Mouse (Mus musculus) ES-E14 (cell line): ENCODE measurements around the gene Gal3st2. TPM values are rescaled to one million over a fixed set of nuclear protein-coding genes. Genes with fewer than 3 reads are reported as not detected.
"Not testable (repeated sequence)": the region's sequence is repeated elsewhere in the genome, so short reads cannot be mapped to it uniquely, and the experiment has no call there.

Source experiments
- DNase-seq: peaks from one replicate; pipeline ENCODE4 v3.0.0-alpha.2; 2013; ENCODE audit warnings: low read depth, low spot score
- H3K27ac ChIP-seq: 2 replicates; pipeline ENCODE4 v1.5.1; 2012; ENCODE audit warnings: low read depth, mild to moderate bottlenecking, low read length, moderate library complexity, mixed read lengths; ENCODE audit not compliant: poor library complexity, insufficient read depth, severe bottlenecking
- H3K36me3 ChIP-seq: 2 replicates; pipeline ENCODE4 v1.6.1; 2012; ENCODE audit warnings: mild to moderate bottlenecking, low read length, moderate library complexity, mixed read lengths; ENCODE audit not compliant: control insufficient read depth, poor library complexity, insufficient read depth, severe bottlenecking
- H3K4me1 ChIP-seq, 2 experiments: fragments of 150-350 bp in 1 of 2; sonication (generic) in 1 of 2; 2 replicates each; pipeline ENCODE4 v1.6.1; 2012; ENCODE audit warnings: low read length in 2 of 2, mild to moderate bottlenecking in 1 of 2, mixed read lengths in 1 of 2; ENCODE audit not compliant: control insufficient read depth in 2 of 2, insufficient read depth in 2 of 2, poor library complexity in 1 of 2
- H3K4me3 ChIP-seq, 2 experiments: fragments of 150-350 bp in 1 of 2; sonication (generic) in 1 of 2; 2 replicates each; pipeline ENCODE4 v1.5.1; 2012; ENCODE audit warnings: low read length in 2 of 2, low read depth in 1 of 2, mild to moderate bottlenecking in 1 of 2, mixed read lengths in 1 of 2; ENCODE audit not compliant: insufficient read depth in 1 of 2, poor library complexity in 1 of 2, severe bottlenecking in 1 of 2
- H3K9ac ChIP-seq: 2 replicates; pipeline ENCODE4 v1.6.1; 2012; ENCODE audit warnings: low read depth, mild to moderate bottlenecking, low read length, mixed read lengths; ENCODE audit not compliant: poor library complexity, insufficient read depth, severe bottlenecking
- H3K9me3 ChIP-seq: fragments of 150-350 bp; sonication (generic); 2 replicates; pipeline ENCODE4 v1.6.1; 2012; ENCODE audit warnings: low read depth, mild to moderate bottlenecking, low read length; ENCODE audit not compliant: control insufficient read depth, insufficient read depth
- CHD2 ChIP-seq: IDR thresholded peaks from 2 replicates; pipeline ENCODE4 v1.6.1; 2014; ENCODE audit warnings: mild to moderate bottlenecking, low read depth, low read length, inconsistent platforms
- HCFC1 ChIP-seq: IDR thresholded peaks from 2 replicates; pipeline ENCODE4 v1.6.1; 2012; ENCODE audit warnings: low read length, inconsistent platforms, borderline replicate concordance; ENCODE audit not compliant: insufficient read depth
- MAFK ChIP-seq: IDR thresholded peaks from 2 replicates; pipeline ENCODE4 v1.6.1; 2014; ENCODE audit warnings: mild to moderate bottlenecking, low read depth, low read length, inconsistent platforms; ENCODE audit not compliant: insufficient read depth
- ZC3H11A ChIP-seq: IDR thresholded peaks from 2 replicates; pipeline ENCODE4 v1.6.1; 2012; ENCODE audit warnings: low read depth, mild to moderate bottlenecking, inconsistent platforms, low read length, borderline replicate concordance
- ZNF384 ChIP-seq: IDR thresholded peaks from 2 replicates; pipeline ENCODE4 v1.6.1; 2012; ENCODE audit warnings: low read depth, low read length, inconsistent platforms
- in situ Hi-C, 2 experiments: fragments of 600-800 bp; cut with MboI; formaldehyde crosslinking; loops; one replicate each; pipeline ENCODE4 v1.15.1; 2025; ENCODE audit warnings: low sequenced_read_pairs in 2 of 2, inconsistent platforms in 1 of 2; ENCODE audit not compliant: unreplicated experiment in 2 of 2
- total RNA-seq: library from RNA; depleted of rRNA; stranded (reverse); fragments of 300-350 nt; gene quantifications from 2 replicates; pipeline ENCODE4 v1.2.3, GENCODE M21; 2012

Gene Gal3st2
- total RNA-seq, 1 experiment = not detected

- Histone ChIP-seq H3K4me1 (peaks cover 0 to 6% of the 10 kb centered on the region in 2 experiments; a peak in 2 of 4 replicates), H3K36me3 (peaks cover under 1% of the 10 kb centered on the region; the same call in 1 of the 2 replicates), H3K9ac (peak overlapping the region; percentile 12; the same call in 1 of the 2 replicates), H3K9me3 (no peaks in the 10 kb centered on the region), H3K27ac (no peak overlapping the region), H3K4me3 (peak overlapping the region; percentile 2 to 74; a peak in 2 of 4 replicates)
- in situ Hi-C loops = no loop called here
- TF ChIP-seq ZC3H11A (no peak), HCFC1 (no peak), MAFK (no peak), CHD2 (no peak), ZNF384 (no peak)
- no peak for DNase-seq
These were observed 34.6 kb upstream of the Gal3st2 start for GRCm38 (mm10) chr1:93826540-93826835.

- H3K4me1 ChIP-seq, H3K9ac ChIP-seq, H3K4me3 ChIP-seq, DNase-seq, H3K9me3 ChIP-seq, H3K36me3 ChIP-seq, H3K27ac ChIP-seq, in situ Hi-C loops: not testable (repeated sequence)
These were observed 28.2 kb upstream of the Gal3st2 start for GRCm38 (mm10) chr1:93832754-93833360.

DNA sequence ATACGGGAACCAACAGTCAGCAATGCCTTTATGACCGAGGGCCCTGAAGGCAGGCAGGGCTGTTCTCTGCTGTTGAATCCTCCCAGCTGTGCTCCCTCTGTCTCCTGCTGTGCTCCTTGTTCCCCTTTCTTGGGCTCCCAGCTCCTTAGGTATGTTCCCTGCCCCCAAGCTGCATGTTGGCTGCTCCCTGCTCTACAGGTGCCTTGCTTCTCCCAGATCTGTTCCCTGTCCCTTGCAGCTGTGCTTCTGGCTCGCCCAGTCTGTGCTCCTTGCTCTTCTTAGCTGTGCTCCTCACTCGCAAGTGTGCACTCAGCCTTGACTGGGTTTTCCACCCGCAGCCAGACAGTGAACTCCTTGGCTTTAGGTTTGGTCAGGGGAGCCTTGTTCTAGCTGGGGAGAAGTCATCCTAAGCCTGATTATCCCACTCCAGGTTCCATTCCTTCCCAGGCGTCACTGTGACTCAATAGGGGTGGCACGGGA, 26.4 kb upstream of the Gal3st2 start:
- Histone ChIP-seq H3K9ac (peak overlapping the region; percentile 1; the same call in 1 of the 2 replicates), H3K4me3 (no peak overlapping the region), H3K9me3 (no peaks in the 10 kb centered on the region), H3K27ac (no peak overlapping the region), H3K36me3 (peaks cover 4% of the 10 kb centered on the region; the same call in 1 of the 2 replicates), H3K4me1 (peaks cover 0 to 2% of the 10 kb centered on the region in 2 experiments; a peak in 1 of 4 replicates)
- no peak for DNase-seq
- in situ Hi-C loops = no loop called here
- TF ChIP-seq CHD2 = no peak
- no peak for TF ChIP-seq ZNF384
- TF ChIP-seq HCFC1 = no peak
- TF ChIP-seq ZC3H11A = no peak

DNA sequence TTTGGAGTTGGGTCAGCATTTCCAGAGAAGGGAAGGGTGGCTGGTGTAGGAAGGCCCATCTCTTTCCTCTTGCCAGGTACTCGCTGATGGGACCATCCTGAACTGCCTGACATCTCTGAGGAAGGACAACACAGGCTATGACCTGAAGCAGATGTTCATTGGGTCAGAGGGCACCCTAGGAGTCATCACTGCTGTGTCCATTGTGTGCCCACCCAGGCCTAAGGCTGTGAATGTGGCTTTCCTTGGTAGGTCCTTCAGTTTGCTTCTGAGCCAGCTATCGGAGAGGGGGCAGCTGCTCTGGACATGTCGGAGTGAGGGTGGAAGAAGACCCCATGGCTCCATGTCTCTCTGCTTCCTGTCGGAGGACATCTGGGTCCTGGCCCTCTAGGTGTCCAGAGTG, 25.9 kb upstream of the Gal3st2 start:
- Histone ChIP-seq H3K9ac (no peak overlapping the region), H3K4me3 (no peak overlapping the region), H3K4me1 (peaks cover 0 to 2% of the 10 kb centered on the region in 2 experiments; a peak in 1 of 4 replicates), H3K27ac (no peak overlapping the region), H3K9me3 (no peaks in the 10 kb centered on the region), H3K36me3 (peaks cover 4% of the 10 kb centered on the region; the same call in 1 of the 2 replicates)
- in situ Hi-C loops = no loop called here
- no peak for DNase-seq
- TF ChIP-seq ZNF384 (no peak), CHD2 (no peak), MAFK (no peak), HCFC1 (no peak), ZC3H11A (no peak)

DNA sequence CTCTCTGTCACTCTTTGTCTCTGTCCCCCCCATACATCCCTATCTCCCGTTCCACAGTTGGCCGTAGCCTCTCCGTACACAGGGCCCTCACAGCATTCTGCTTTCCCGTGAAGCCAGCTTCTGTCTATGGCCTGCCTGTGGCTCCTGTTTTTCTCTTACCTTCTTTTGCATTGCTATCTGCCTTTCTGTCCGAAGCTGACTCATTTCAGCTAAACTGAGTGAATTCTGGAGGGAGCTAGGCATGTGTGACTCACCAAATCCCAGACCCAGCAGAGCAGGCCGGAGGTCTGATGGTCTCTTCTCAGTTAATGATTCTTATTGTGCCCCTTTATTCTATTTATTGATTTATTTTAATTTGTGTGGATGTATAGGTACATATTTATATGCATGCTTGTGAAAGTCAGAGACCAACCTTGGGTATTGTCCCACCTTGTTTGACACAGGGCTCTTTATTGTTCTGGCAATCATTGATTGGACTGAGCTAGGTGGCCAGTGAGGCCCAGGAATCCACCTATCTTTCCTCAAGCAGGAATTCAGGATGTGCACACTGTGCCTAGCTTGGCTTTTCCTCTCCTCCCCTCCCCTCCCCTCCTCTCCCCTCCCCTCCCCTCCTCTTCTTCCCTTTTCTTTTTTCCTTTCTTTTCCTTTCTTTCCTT, 25.1 kb upstream of the Gal3st2 start:
- no peak overlapping the region for H3K27ac ChIP-seq
- H3K4me3 ChIP-seq = no peak overlapping the region
- in situ Hi-C loops = no loop called here
- no peak for TF ChIP-seq ZNF384
- TF ChIP-seq HCFC1 = no peak
- no peak for TF ChIP-seq CHD2
- no peak for TF ChIP-seq ZC3H11A
- TF ChIP-seq MAFK = no peak
- H3K36me3 ChIP-seq = peaks cover 4% of the 10 kb centered on the region; the same call in 1 of the 2 replicates
- H3K9ac ChIP-seq = no peak overlapping the region
- peaks cover 0 to 2% of the 10 kb centered on the region in 2 experiments; a peak in 1 of 4 replicates for H3K4me1 ChIP-seq
- no peaks in the 10 kb centered on the region for H3K9me3 ChIP-seq
- DNase-seq = no peak
